Mouse (Mus musculus): Measurements from ENCODE around the gene Zfp446.

DNA sequence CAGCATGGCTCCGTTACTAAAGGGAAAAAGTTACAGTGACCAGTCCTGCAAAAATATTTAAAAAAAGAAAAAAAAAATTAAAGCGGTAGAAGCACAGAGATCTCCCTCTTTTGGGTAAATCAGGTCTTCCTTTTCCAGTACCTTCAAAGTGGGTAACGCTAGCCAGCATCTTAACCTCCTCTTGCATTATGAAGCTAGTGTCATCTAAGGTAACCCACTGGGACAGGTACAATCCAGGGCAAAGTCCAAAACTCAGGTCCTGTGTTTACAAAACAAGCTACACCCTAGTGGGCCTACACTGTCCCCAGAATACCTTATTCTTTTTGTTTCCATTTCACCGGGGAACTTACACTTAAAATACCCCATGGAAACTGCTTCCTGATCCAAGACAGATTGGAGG lies 36.0 kb downstream of the Zfp446 start:
- TF ChIP-seq CTCF (IDR thresholded peaks at IDR 0.05; ENCODE audit: low read depth, low read length) (no peak), EP300 (IDR thresholded peaks at IDR 0.05; ENCODE audit: insufficient read depth, low read depth, low read length) (no peak), POLR2A (IDR thresholded peaks at IDR 0.05; ENCODE audit: insufficient read depth, low read length) (no peak)

All from ES-Bruce4 (cell line).